In the genomic region with DNA sequence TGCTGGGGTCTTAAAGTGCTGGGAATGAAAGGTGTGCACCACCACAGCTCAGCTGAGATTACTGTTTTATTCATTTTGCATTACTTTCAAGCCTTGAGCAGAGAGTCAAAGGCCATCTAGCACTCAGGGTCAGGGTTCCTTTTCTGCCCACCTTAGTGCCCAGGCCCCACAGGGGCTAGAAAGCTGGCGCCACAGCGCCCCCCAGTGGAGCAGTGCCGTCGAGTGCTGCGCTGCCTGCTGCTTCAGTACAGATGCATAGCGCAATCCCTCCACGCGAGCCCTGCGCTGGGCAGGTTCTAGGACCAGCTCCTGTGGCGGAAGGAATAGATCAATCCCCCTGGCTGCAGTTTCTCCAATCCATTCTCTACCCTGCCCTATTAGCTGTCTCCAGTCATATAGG, we compare ENCODE assay signal across 8 mouse cellular contexts. TPM values are rescaled to one million over a fixed set of nuclear protein-coding genes. Genes with fewer than 3 reads are reported as not detected.
DNase-seq lines count a peak whose midpoint lies in the region; ATAC-seq lines count a peak whose summit lies in the region.

No protein-coding gene starts in this region.

- WGBS in forebrain, embryonic 14.5 days: 14% methylated on average over 10 of the region's 10 CpGs
- WGBS in midbrain, embryonic 11.5 days: 3% methylated on average over 10 of the region's 10 CpGs

- peak; percentile 83 for DNase-seq in right cerebral cortex, postnatal 4 days
- DNase-seq in right cerebral cortex, postnatal 25 days: no peak
- DNase-seq in adrenal gland, postnatal 36 days: peak; percentile 74 to 85
- DNase-seq in forebrain, embryonic 14.5 days (ENCODE audit: low spot score): peak; percentile 71
- DNase-seq in kidney, adult 9 months: peak; percentile 49
- peak; percentile 99 for DNase-seq in midbrain, embryonic 11.5 days (ENCODE audit: low spot score, missing footprints)
- peak; percentile 54 to 55 for DNase-seq in thymus, postnatal 36 days

- H3K27ac ChIP-seq in forebrain, embryonic 14.5 days (ENCODE audit: low read depth, low read length): no peak overlapping the region
- no peak overlapping the region for H3K27ac ChIP-seq in midbrain, embryonic 11.5 days (ENCODE audit: low read depth, low read length)

- no peaks in the 10 kb centered on the region for H3K27me3 ChIP-seq in forebrain, embryonic 14.5 days (replicated peaks; ENCODE audit: control insufficient read depth, insufficient read depth, low read length)
- H3K27me3 ChIP-seq in midbrain, embryonic 11.5 days (ENCODE audit: control insufficient read depth, insufficient read depth, low read length): peaks cover 5% of the 10 kb centered on the region; the same call in 1 of the 2 replicates

- H3K9ac ChIP-seq in forebrain, embryonic 14.5 days (ENCODE audit: low read length): peak overlapping the region; percentile 35; the same call in 1 of the 2 replicates
- H3K9ac ChIP-seq in midbrain, embryonic 11.5 days (ENCODE audit: low read length): no peak overlapping the region

- H3K36me3 ChIP-seq in forebrain, embryonic 14.5 days (ENCODE audit: control insufficient read depth, insufficient read depth, low read length): 0 out of 2 replicates have a peak, but pooled peaks cover 2% of the 10 kb centered on the region
- no peaks in the 10 kb centered on the region for H3K36me3 ChIP-seq in midbrain, embryonic 11.5 days (ENCODE audit: control insufficient read depth, insufficient read depth, low read length)

- peak overlapping the region; percentile 52 for H3K4me2 ChIP-seq in forebrain, embryonic 14.5 days (ENCODE audit: low read length)
- H3K4me2 ChIP-seq in midbrain, embryonic 11.5 days: peak overlapping the region; percentile 55

- peak; percentile 40; the same call in 1 of the 2 replicates for ATAC-seq in forebrain, embryonic 14.5 days
- ATAC-seq in midbrain, embryonic 11.5 days (ENCODE audit: low FRiP score): peak; percentile 51
- ATAC-seq in erythroid progenitor cell, adult 5-6 weeks (replicated peaks; ENCODE audit: low FRiP score, poor library complexity, severe bottlenecking): no peak

- no peaks in the 10 kb centered on the region for H3K9me3 ChIP-seq in forebrain, embryonic 14.5 days (replicated peaks; ENCODE audit: control insufficient read depth, low read length)
- H3K9me3 ChIP-seq in midbrain, embryonic 11.5 days (ENCODE audit: control insufficient read depth, low read length): no peaks in the 10 kb centered on the region

- no peaks in the 10 kb centered on the region for H3K4me1 ChIP-seq in forebrain, embryonic 14.5 days (ENCODE audit: control insufficient read depth, insufficient read depth, low read length)
- peaks cover 10% of the 10 kb centered on the region for H3K4me1 ChIP-seq in midbrain, embryonic 11.5 days (ENCODE audit: control insufficient read depth, insufficient read depth, low read length)

- H3K4me3 ChIP-seq in forebrain, embryonic 14.5 days (ENCODE audit: low read depth, low read length): peak overlapping the region; percentile 20
- peak overlapping the region; percentile 9; the same call in 1 of the 2 replicates for H3K4me3 ChIP-seq in midbrain, embryonic 11.5 days (ENCODE audit: low read depth, low read length)

RNA-seq across cellular contexts. Expression of a gene that starts 6.9 kb away (rescaled TPM):
- total RNA-seq in adrenal gland, postnatal 36 days (2021): 10 to 100 TPM in 1 of 2 experiments, 1 to 10 TPM in 1; 9.0 to 15.4 TPM
- 25.3 and 26.8 TPM in 2 replicates for polyA plus RNA-seq in forebrain, embryonic 14.5 days (2014; fragmentation: Nextera tagmentation; extraction: Ambion mirVana)
- 20.7 and 22.8 TPM in 2 replicates for polyA plus RNA-seq in midbrain, embryonic 11.5 days (2014; fragmentation: Nextera tagmentation; extraction: Ambion mirVana)
- total RNA-seq in erythroid progenitor cell, adult 5-6 weeks (2015; ENCODE audit: low replicate concordance): 2.2 TPM in 1 of 2 replicates, not detected in the other
- total RNA-seq in erythroid progenitor cell, adult 5-6 weeks (2017; ENCODE audit: low replicate concordance): 1.3 TPM in 1 of 2 replicates, not detected in the other

RNA-seq across cellular contexts. Expression of a gene that starts 22.8 kb away (rescaled TPM):
- 1 to 10 TPM; 7.2 to 8.1 TPM for total RNA-seq in adrenal gland, postnatal 36 days (2021)
- polyA plus RNA-seq in forebrain, embryonic 14.5 days (2014; fragmentation: Nextera tagmentation; extraction: Ambion mirVana): 0.86 and 2.7 TPM in 2 replicates
- 1.1 and 1.6 TPM in 2 replicates for polyA plus RNA-seq in midbrain, embryonic 11.5 days (2014; fragmentation: Nextera tagmentation; extraction: Ambion mirVana)
- total RNA-seq in erythroid progenitor cell, adult 5-6 weeks (2015; ENCODE audit: low replicate concordance): 9.4 and 16.3 TPM in 2 replicates
- total RNA-seq in erythroid progenitor cell, adult 5-6 weeks (2017; ENCODE audit: low replicate concordance): 1.4 and 10.1 TPM in 2 replicates

RNA-seq across cellular contexts. Expression of a gene that starts 25.1 kb away (rescaled TPM):
- 10 to 100 TPM; 61.3 to 64.7 TPM for total RNA-seq in adrenal gland, postnatal 36 days (2021)
- 119 and 120 TPM in 2 replicates for polyA plus RNA-seq in forebrain, embryonic 14.5 days (2014; fragmentation: Nextera tagmentation; extraction: Ambion mirVana)
- polyA plus RNA-seq in midbrain, embryonic 11.5 days (2014; fragmentation: Nextera tagmentation; extraction: Ambion mirVana): 135 and 144 TPM in 2 replicates
- 59.8 and 67.1 TPM in 2 replicates for total RNA-seq in erythroid progenitor cell, adult 5-6 weeks (2015; ENCODE audit: low replicate concordance)
- 32.8 and 34.5 TPM in 2 replicates for total RNA-seq in erythroid progenitor cell, adult 5-6 weeks (2017; ENCODE audit: low replicate concordance)
